Mouse (Mus musculus) lung, embryonic 16.5 days (tissue): Measurements from ENCODE around the gene Slc4a3. TPM values are rescaled to one million over a fixed set of nuclear protein-coding genes. Genes with fewer than 3 reads are reported as not detected.

Source experiments
- ATAC-seq: fragments of 200-750 bp; cut with Nextera tagmentation; 2 replicates; pipeline ENCODE4 v1.8.0; 2017; ENCODE audit warnings: low read depth, mild to moderate bottlenecking, moderate library complexity
- H3K27ac ChIP-seq: fragments of 300-500 bp; sonication (generic); 2 replicates; pipeline ENCODE4 v1.5.1; 2014; ENCODE audit warnings: mild to moderate bottlenecking, control low read depth, low read length
- H3K27me3 ChIP-seq: fragments of 300-500 bp; sonication (generic); 2 replicates; pipeline ENCODE4 v1.6.1; 2014; ENCODE audit warnings: low read depth, low read length, mixed read lengths; ENCODE audit not compliant: control insufficient read depth, insufficient read depth
- H3K36me3 ChIP-seq: fragments of 300-500 bp; sonication (generic); 2 replicates; pipeline ENCODE4 v1.6.1; 2014; ENCODE audit warnings: low read length; ENCODE audit not compliant: control insufficient read depth, insufficient read depth
- H3K4me1 ChIP-seq: fragments of 300-500 bp; sonication (generic); replicated peaks from 2 replicates; pipeline ENCODE4 v1.6.1; 2014; ENCODE audit warnings: low read length, mixed read lengths; ENCODE audit not compliant: control insufficient read depth, insufficient read depth
- H3K4me2 ChIP-seq: fragments of 300-500 bp; sonication (generic); 2 replicates; pipeline ENCODE4 v1.6.1; 2014; ENCODE audit warnings: low read depth, low read length, control low read depth
- H3K4me3 ChIP-seq: fragments of 300-500 bp; sonication (generic); 2 replicates; pipeline ENCODE4 v1.5.1; 2014; ENCODE audit warnings: mild to moderate bottlenecking, low read length, control low read depth
- H3K9ac ChIP-seq: fragments of 300-500 bp; sonication (generic); 2 replicates; pipeline ENCODE4 v1.6.1; 2014; ENCODE audit warnings: low read length, control low read depth
- H3K9me3 ChIP-seq: fragments of 300-500 bp; sonication (generic); 2 replicates; pipeline ENCODE4 v1.6.1; 2016; ENCODE audit warnings: low read length; ENCODE audit not compliant: control insufficient read depth
- WGBS: fragments of 180-500 bp; shearing (Covaris S2); extraction: QIAGEN DNeasy Blood & Tissue Kit; methylation state at CpG from one replicate; pipeline ENCODE4 v1.1.7; 2014; 5-methylcytosine and 5-hydroxymethylcytosine counted together
- polyA plus RNA-seq: library from polyadenylated mRNA; unstranded; fragments of >200 nt; fragmentation: Nextera tagmentation; extraction: Ambion mirVana; gene quantifications from 2 replicates; pipeline ENCODE4 v1.2.1, GENCODE M21; 2015

The Slc4a3 gene
- polyA plus RNA-seq, 1 experiment from 2014 or later, result 12.3 TPM

DNA sequence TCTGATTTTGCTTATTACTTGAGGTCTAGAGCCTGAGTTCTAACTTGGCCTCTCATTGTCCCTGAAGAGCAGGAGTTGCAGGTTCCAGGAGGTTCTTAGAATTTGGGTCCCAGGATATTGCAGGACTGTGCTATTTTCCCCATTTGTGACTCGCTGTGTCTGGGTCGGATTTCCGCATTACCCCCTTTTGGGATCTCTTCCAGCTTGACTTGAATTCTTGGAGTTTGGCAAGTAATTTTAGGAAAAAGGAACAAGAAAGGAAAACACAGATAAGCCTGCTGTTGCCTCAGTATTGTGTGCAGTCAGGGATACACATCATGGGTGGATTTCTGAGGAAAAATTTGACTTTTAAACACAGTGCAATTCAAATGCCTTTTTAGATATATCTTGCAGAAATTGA, 40.7 kb downstream of the Slc4a3 start:
- Histone ChIP-seq H3K9ac (no peak overlapping the region), H3K9me3 (no peaks in the 10 kb centered on the region)
- ATAC-seq, result no peak

GRCm38 (mm10) chr1:75587738-75588719, 42.0 kb downstream of the Slc4a3 start:
- H3K4me1 ChIP-seq, result peaks cover 12% of the 10 kb centered on the region; the same call in 1 of the 2 replicates
- ATAC-seq, result peak; percentile 73
- no peak overlapping the region for H3K4me2 ChIP-seq
- H3K9ac ChIP-seq, result no peak overlapping the region
- H3K36me3 ChIP-seq, result no peaks in the 10 kb centered on the region
- no peaks in the 10 kb centered on the region for H3K9me3 ChIP-seq
- 31% methylated on average over 12 of the region's 12 CpGs for WGBS
- no peak overlapping the region for H3K4me3 ChIP-seq
- H3K27me3 ChIP-seq, result no peaks in the 10 kb centered on the region
- no peak overlapping the region for H3K27ac ChIP-seq

More for the DNA sequence above, 40.7 kb downstream of the Slc4a3 start:
- no peak overlapping the region for H3K27ac ChIP-seq
- no peaks in the 10 kb centered on the region for H3K36me3 ChIP-seq
- H3K27me3 ChIP-seq, result no peaks in the 10 kb centered on the region
- no peak overlapping the region for H3K4me2 ChIP-seq
- 79% methylated on average over 3 of the region's 3 CpGs for WGBS
- H3K4me3 ChIP-seq, result no peak overlapping the region
- H3K4me1 ChIP-seq, result peaks cover 12% of the 10 kb centered on the region; the same call in 1 of the 2 replicates

DNA sequence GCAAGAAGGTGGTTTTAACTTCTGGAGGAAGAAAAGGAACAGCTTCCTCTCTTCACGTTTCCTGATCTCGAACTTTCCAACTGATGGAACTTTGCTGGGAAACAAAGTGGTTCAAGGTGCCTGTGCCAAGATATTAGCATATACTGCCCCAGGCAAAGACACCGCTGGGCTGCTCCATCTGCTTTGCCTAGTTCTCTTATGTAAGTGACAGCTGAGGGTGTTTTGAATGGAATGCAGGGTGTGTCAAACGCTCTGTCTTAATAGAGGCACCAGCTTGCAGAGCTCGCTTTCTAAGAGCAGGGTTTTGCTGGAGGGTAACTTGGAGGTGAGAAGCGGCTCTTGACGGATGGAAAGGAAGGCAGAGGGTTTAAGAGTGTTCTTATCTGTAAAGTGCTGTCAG, 42.8 kb downstream of the Slc4a3 start:
- Histone ChIP-seq H3K27ac (no peak overlapping the region), H3K9me3 (no peaks in the 10 kb centered on the region), H3K36me3 (no peaks in the 10 kb centered on the region), H3K4me2 (no peak overlapping the region), H3K4me1 (peaks cover 12% of the 10 kb centered on the region; the same call in 1 of the 2 replicates), H3K4me3 (no peak overlapping the region), H3K9ac (no peak overlapping the region), H3K27me3 (no peaks in the 10 kb centered on the region)
- no peak for ATAC-seq
- 16% methylated on average over 7 of the region's 7 CpGs for WGBS

- Histone ChIP-seq H3K36me3 (no peaks in the 10 kb centered on the region), H3K4me1 (peaks cover 12% of the 10 kb centered on the region; the same call in 1 of the 2 replicates), H3K27me3 (no peaks in the 10 kb centered on the region), H3K27ac (no peak overlapping the region), H3K4me2 (no peak overlapping the region), H3K9ac (no peak overlapping the region), H3K4me3 (no peak overlapping the region), H3K9me3 (no peaks in the 10 kb centered on the region)
- WGBS, result 65% methylated on average over 2 of the region's 2 CpGs
- no peak for ATAC-seq
Observed at GRCm38 (mm10) chr1:75589983-75590382, 43.9 kb downstream of the Slc4a3 start.

DNA sequence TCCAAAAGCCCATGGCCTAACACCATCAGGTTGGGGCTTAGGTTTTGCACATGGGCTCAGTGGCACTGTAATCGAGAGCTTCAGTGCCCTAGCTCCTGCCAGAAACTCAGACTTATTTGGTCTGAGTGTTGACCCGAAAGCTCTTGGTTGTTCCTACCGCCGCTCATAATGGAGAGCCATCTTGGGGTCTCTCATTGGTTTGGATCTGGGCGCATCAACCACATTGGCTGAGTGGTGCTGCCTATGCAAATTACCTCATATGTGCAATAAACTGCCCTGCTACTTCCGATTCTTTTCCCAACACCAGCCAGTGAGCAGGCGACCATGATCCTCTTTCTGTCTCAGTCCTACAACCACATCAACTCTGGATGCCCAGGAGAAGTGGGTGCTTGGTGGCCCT, 47.9 kb downstream of the Slc4a3 start:
- Histone ChIP-seq H3K9ac (no peak overlapping the region), H3K36me3 (no peaks in the 10 kb centered on the region), H3K9me3 (no peaks in the 10 kb centered on the region), H3K4me2 (no peak overlapping the region), H3K27me3 (no peaks in the 10 kb centered on the region), H3K27ac (no peak overlapping the region), H3K4me3 (no peak overlapping the region), H3K4me1 (peaks cover 4% of the 10 kb centered on the region; the same call in 1 of the 2 replicates)
- 85% methylated on average over 7 of the region's 7 CpGs for WGBS
- no peak for ATAC-seq

DNA sequence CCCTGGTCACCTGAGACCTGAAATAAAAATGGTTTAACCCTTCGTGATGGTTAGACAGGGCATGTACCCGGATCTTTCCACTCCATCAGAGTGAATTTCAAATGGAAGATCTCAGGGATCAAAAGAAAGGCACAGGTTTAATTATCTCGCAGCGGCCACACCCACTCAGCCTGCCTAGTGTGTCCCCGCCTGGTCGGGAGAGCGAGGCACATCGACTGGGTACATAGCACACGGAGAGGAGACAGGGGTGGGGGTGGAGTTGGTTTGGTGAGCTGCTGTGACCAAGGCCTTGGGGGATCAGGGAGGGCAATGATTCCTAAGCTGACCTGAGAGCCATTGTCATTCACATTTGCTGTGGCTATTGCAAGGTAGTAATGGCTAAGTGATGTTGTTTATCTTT, 48.8 kb downstream of the Slc4a3 start:
- no peak for ATAC-seq
- WGBS, result 40% methylated on average over 9 of the region's 9 CpGs
- Histone ChIP-seq H3K4me2 (no peak overlapping the region), H3K9me3 (no peaks in the 10 kb centered on the region), H3K27ac (no peak overlapping the region), H3K4me1 (no peaks in the 10 kb centered on the region), H3K9ac (no peak overlapping the region), H3K36me3 (no peaks in the 10 kb centered on the region), H3K27me3 (no peaks in the 10 kb centered on the region), H3K4me3 (no peak overlapping the region)

DNA sequence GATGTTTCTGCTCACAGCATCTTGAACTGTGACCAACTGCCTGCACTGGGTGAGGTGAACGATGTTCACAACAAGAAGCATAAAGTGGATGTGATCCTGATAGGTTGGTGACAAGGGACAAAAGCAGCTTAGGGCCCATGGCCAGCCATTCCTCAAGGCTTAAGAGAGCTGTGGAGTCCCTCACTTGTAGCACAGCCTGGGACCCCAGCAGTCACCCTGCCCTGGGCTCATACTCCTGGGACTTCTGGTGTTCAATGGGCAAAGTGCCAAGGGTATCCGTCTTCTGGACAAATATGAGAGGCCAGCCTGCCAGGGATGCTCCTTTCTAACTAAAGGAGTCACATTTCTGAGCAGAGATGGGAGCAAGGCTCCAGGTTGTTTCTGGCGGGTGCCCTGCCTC, 49.9 kb downstream of the Slc4a3 start:
- Histone ChIP-seq H3K9ac (no peak overlapping the region), H3K27ac (no peak overlapping the region), H3K4me3 (no peak overlapping the region), H3K9me3 (no peaks in the 10 kb centered on the region), H3K27me3 (no peaks in the 10 kb centered on the region), H3K4me1 (no peaks in the 10 kb centered on the region), H3K36me3 (no peaks in the 10 kb centered on the region), H3K4me2 (no peak overlapping the region)
- no peak for ATAC-seq
- 45% methylated on average over 3 of the region's 3 CpGs for WGBS

GRCm38 (mm10) chr1:75596906-75597305, 50.8 kb downstream of the Slc4a3 start:
- no peaks in the 10 kb centered on the region for H3K4me1 ChIP-seq
- no peak overlapping the region for H3K27ac ChIP-seq
- H3K27me3 ChIP-seq, result no peaks in the 10 kb centered on the region
- ATAC-seq, result no peak
- H3K9me3 ChIP-seq, result no peaks in the 10 kb centered on the region
- H3K4me3 ChIP-seq, result no peak overlapping the region
- H3K36me3 ChIP-seq, result no peaks in the 10 kb centered on the region
- H3K9ac ChIP-seq, result no peak overlapping the region
- 87% methylated on average over 2 of the region's 2 CpGs for WGBS
- H3K4me2 ChIP-seq, result no peak overlapping the region

- Histone ChIP-seq H3K9me3 (no peaks in the 10 kb centered on the region), H3K4me1 (no peaks in the 10 kb centered on the region), H3K4me3 (no peak overlapping the region), H3K27ac (no peak overlapping the region), H3K27me3 (no peaks in the 10 kb centered on the region), H3K9ac (no peak overlapping the region), H3K4me2 (no peak overlapping the region), H3K36me3 (no peaks in the 10 kb centered on the region)
- no peak; the same call in 1 of the 2 replicates for ATAC-seq
Observed at GRCm38 (mm10) chr1:75597622-75598021, 51.6 kb downstream of the Slc4a3 start.
